Mouse (Mus musculus) megakaryocyte, embryonic 14.5 days (primary cell): ENCODE results near the gene Rpl26.

Source experiments
- FLI1 ChIP-seq: IDR thresholded peaks from 2 replicates; pipeline ENCODE4 v1.6.1; 2012; ENCODE audit warnings: low read length, inconsistent platforms, mixed read lengths
- GATA1 ChIP-seq: IDR thresholded peaks from 3 replicates; pipeline ENCODE4 v1.6.1; 2012; ENCODE audit warnings: mixed read lengths, low read length, inconsistent platforms, borderline replicate concordance

DNA sequence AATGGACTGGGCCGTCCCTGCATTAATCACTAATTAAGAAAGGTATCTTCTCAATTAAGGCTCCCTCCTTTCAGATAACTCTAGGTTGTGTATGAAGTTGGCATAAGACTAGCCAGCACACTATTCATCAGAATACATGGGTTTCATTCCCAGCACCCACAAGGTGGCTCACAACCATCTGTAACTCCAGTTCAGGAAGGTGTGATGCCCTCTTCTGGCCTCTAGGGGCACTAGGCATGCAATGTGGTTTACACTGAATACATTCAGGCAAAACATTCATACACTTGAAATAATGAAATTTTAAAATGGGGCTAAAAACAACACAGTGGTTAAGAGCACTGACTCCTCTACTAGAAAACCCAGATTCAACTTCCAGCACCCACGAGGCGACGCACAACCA is 4.3 kb upstream of the Rpl26 start:
- TF ChIP-seq GATA1 (no peak), FLI1 (no peak)
